8 mouse cellular contexts compared by ENCODE assay signal in genomic region chr15:82212752-82213063, GRCm38 (mm10). TPM values are rescaled to one million over a fixed set of nuclear protein-coding genes. Genes with fewer than 3 reads are reported as not detected.
A peak's percentile ranks its signal among the peaks of the same experiment; 100 is the strongest.
DNase-seq lines count a peak whose midpoint lies in the region; ATAC-seq and TF ChIP-seq lines count a peak whose summit lies in the region.

Gene Shisa8 (minus strand): TSS chr15:82212815.

- no peaks in the 10 kb centered on the region for H3K36me3 ChIP-seq in hindbrain, embryonic 13.5 days
- H3K36me3 ChIP-seq in midbrain, postnatal 0 days (ENCODE audit: insufficient read depth, low read length): no peaks in the 10 kb centered on the region

- H3K27ac ChIP-seq in hindbrain, embryonic 13.5 days: no peak within 1 kb of the TSS
- no peak within 1 kb of the TSS for H3K27ac ChIP-seq in midbrain, postnatal 0 days (ENCODE audit: low read depth, low read length)

- peak within 1 kb of the TSS; percentile 70 for H3K4me2 ChIP-seq in hindbrain, embryonic 13.5 days
- H3K4me2 ChIP-seq in midbrain, postnatal 0 days (ENCODE audit: low read depth, low read length, poor library complexity, severe bottlenecking): peak within 1 kb of the TSS; percentile 62

- H3K4me1 ChIP-seq in hindbrain, embryonic 13.5 days (replicated peaks): peaks cover 48% of the 10 kb centered on the region
- peaks cover 3% of the 10 kb centered on the region; the same call in 1 of the 2 replicates for H3K4me1 ChIP-seq in midbrain, postnatal 0 days (ENCODE audit: insufficient read depth, low read length)

- peak within 1 kb of the TSS; percentile 66 for H3K9ac ChIP-seq in hindbrain, embryonic 13.5 days
- H3K9ac ChIP-seq in midbrain, postnatal 0 days (replicated peaks; ENCODE audit: low read length, poor library complexity, severe bottlenecking): peak within 1 kb of the TSS; percentile 24; the same call in 1 of the 2 replicates

- no peaks in the 10 kb centered on the region for H3K9me3 ChIP-seq in hindbrain, embryonic 13.5 days
- H3K9me3 ChIP-seq in midbrain, postnatal 0 days (ENCODE audit: low read length): no peaks in the 10 kb centered on the region

- peaks cover 94% of the 10 kb centered on the region for H3K27me3 ChIP-seq in hindbrain, embryonic 13.5 days
- H3K27me3 ChIP-seq in midbrain, postnatal 0 days (ENCODE audit: insufficient read depth, low read length): peaks cover 61% of the 10 kb centered on the region

- WGBS in hindbrain, embryonic 13.5 days: 4% methylated on average over 11 of the region's 34 CpGs
- WGBS in midbrain, postnatal 0 days: under 1% methylated on average over 28 of the region's 34 CpGs

- DNase-seq in kidney, postnatal 4 days: peak; percentile 39 to 48
- no peak for DNase-seq in kidney, postnatal 10 days
- peak; percentile 58 to 73 for DNase-seq in cerebellum, postnatal 36 days
- DNase-seq in midbrain, postnatal 0 days (ENCODE audit: low spot score): no peak
- no peak for DNase-seq in layer of hippocampus, postnatal 14 days (ENCODE audit: low spot score in 2 of 2)
- DNase-seq in thymus, postnatal 0 days (ENCODE audit: low spot score): no peak
- DNase-seq in right cerebral cortex, adult 2 months (ENCODE audit: low spot score in 2 of 2): no peak

- no peak for ATAC-seq in hindbrain, embryonic 13.5 days (ENCODE audit: low FRiP score)
- no peak for ATAC-seq in midbrain, postnatal 0 days (ENCODE audit: low FRiP score)

- no peak for TF ChIP-seq CTCF in midbrain, postnatal 0 days (IDR thresholded peaks at IDR 0.05)

- H3K4me3 ChIP-seq in hindbrain, embryonic 13.5 days: peak within 1 kb of the TSS; percentile 48
- peak within 1 kb of the TSS; percentile 40 for H3K4me3 ChIP-seq in midbrain, postnatal 0 days (ENCODE audit: low read depth, low read length)

RNA-seq across cellular contexts. Expression of gene Shisa8, which starts in this region (rescaled TPM):
- polyA plus RNA-seq in hindbrain, embryonic 13.5 days (2015; fragmentation: Nextera tagmentation; extraction: Ambion mirVana): 0.93 and 1.8 TPM in 2 replicates
- total RNA-seq in midbrain, postnatal 0 days (2014; rRNA removed): 6.5 and 7.6 TPM in 2 replicates
- 1.6 and 2.2 TPM in 2 replicates for polyA plus RNA-seq in midbrain, postnatal 0 days (2015; fragmentation: Nextera tagmentation; extraction: Ambion mirVana)
- 1 to 10 TPM; 2.5 to 3.1 TPM for total RNA-seq in layer of hippocampus, postnatal 14 days (2021)
- 0.15 and 0.26 TPM in 2 replicates for polyA plus RNA-seq in thymus, postnatal 0 days (2015; fragmentation: Nextera tagmentation; extraction: Ambion mirVana)

Comparison
In these comparisons a context has a peak if more than half of its experiments do, and no peak if none do; other contexts are left out.
1. DNase-seq: peak in kidney, postnatal 4 days (2 of 2) and cerebellum, postnatal 36 days (2 of 2); none in kidney, postnatal 10 days (single experiment), midbrain, postnatal 0 days (single experiment), layer of hippocampus, postnatal 14 days (0 of 2), thymus, postnatal 0 days (single experiment) and right cerebral cortex, adult 2 months (0 of 2).